Mouse (Mus musculus) adrenal gland, adult (tissue): ENCODE data around the gene Pdzrn3.

Source experiments
- DNase-seq, 2 experiments: peaks; one replicate each; pipeline ENCODE4 v3.0.0; 2022 to 2023; ENCODE audit warnings: low spot score in 1 of 2; ENCODE audit not compliant: inconsistent age in 2 of 2

Pdzrn3 gene

GRCm38 (mm10) chr6:101213066-101213465 lies 164.6 kb downstream of the Pdzrn3 start:
- no peak for DNase-seq

DNA sequence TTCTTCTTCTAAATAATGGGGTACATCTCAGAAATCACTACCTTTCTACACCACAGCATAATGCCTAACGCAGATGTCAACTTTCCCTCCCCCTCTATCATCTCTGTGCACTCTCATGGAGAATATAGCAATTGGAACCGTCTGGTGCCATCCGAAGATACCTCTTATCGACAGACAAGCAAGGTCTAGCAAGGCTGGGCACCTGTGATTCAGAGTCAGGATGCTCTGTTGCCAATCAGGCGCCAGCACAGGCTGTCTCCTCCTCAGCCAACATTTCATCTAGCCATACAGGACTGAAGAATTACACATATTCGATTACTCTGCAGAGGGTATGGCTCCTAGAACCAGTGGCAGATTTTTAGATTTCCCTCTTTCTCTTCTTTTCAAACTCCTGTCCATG lies 165.6 kb downstream of the Pdzrn3 start:
- DNase-seq: no peak

DNA sequence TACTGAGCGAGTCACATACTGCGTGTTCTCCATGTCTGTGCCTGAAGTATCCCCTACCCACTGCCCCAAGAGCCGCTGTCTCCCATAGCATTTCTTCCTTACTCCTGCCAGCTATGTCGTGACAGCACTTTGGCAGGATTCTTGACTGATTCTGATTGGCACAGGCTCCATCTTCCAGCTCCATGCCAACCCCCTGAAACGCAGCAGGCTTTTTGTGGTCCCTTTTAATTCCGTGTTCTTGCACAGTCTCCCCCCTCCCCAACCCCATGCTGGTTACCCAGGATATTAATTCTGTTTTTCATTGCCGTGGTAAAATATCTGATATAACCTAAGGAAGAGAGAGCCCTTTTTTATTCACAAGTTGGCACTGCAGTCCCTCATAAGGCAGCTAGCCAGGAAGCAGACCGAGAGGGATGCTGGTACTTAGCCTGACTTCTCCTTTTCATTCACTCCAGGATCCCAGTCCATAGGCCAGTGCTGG lies 166.3 kb downstream of the Pdzrn3 start:
- DNase-seq: no peak

GRCm38 (mm10) chr6:101198943-101199298 lies 178.8 kb downstream of the Pdzrn3 start:
- no peak for DNase-seq

DNA sequence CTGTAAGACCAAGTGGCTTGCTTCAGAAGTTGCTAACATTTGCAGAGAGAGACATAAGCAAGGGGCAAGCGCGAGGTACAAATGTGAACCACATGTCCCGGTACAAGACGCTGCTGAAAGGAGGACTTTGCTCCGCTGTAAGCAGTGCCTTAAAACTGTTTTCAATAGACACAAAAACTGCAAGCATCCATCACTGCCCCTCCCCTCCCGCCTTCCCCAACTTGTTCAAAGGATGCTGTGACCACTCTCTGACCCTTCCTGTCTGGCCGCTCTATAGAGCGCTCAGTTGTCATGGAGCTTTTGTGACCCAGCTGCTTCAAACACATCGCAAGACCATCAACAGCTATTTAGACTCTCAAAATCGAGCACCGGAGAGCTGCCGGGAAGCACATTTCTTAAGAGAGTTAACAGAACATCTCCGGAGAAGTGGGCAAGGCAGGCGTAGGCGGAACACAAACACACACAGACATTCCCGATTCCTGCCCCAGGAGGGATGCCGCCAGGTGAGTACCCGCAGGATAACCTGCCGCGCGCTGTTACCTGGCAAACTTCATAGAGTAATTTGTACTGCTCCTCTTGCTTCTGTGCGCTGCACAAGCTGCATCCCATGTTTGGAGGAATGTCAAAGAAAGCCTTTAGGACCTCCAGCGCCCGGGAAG lies 179.3 kb downstream of the Pdzrn3 start:
- no peak for DNase-seq

DNA sequence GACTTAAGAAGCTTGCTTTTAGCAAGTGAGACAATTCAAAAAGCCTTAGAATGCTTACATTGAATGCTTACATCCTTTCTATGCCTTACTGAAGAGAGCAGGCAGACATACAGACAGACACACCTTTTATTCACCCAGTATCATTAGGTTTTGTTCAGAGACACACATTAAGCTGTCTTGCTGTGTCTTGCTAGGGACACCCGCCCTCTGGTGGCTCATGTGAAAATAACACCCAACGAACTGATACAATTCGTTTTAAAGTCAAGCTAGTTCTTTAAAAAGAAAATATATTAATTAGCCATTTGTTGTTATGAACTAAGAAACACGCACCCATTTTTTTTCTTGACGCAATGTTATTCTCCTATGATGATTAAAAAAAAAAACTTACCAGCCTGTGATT lies 180.1 kb downstream of the Pdzrn3 start:
- DNase-seq: peak; percentile 64 to 89

GRCm38 (mm10) chr6:101195891-101196290 lies 181.8 kb downstream of the Pdzrn3 start:
- no peak for DNase-seq

DNA sequence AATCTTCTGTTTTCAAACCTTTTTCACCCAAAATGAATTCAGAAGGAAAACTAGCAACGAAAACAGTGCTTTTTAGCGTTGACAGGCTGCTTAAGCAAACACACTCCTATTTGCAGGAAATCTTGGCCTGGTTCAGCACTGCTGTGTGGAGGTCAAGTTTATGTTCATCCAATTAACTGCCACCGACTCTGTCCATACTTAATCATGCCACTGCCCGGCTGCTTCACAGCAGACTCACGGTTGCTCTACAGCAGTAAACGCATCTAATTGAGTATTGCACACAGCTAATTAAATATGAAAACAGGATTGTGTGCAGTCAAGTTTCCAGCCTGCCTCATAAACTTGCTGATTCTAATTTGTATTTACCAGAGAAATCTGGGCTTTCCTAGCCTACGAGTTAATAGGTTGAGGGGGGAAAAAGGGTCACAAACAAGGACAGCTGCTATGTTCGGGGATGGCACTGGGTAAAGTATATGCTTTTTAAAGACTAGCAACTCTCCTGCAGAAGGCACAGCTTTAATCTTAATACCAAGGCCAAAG lies 183.2 kb downstream of the Pdzrn3 start:
- no peak for DNase-seq

- no peak for DNase-seq
Measured at GRCm38 (mm10) chr6:101191576-101191975, 186.1 kb downstream of the Pdzrn3 start.

- no peak for DNase-seq
Measured at GRCm38 (mm10) chr6:101187322-101187721, 190.4 kb downstream of the Pdzrn3 start.

DNA sequence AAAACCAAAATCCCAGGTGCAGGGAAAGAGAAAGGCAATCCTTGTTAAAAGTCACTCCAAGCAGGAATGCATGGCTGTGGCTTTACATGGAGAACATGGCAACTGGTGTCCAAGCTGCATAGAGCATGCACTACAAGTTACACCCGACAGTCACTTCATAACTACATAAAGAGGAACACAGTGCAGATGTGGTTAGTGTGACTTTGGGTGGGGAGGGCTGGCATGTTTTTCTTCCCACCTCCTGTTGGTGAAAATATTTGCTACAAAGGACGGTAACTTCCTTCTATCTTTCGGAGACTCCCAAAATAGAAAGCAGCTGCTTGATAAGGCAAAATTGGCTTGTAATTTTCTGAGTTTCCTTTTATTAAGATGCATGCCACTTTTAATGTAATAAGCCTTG lies 190.8 kb downstream of the Pdzrn3 start:
- no peak for DNase-seq

- no peak for DNase-seq
Measured at GRCm38 (mm10) chr6:101184103-101184785, 193.5 kb downstream of the Pdzrn3 start.

DNA sequence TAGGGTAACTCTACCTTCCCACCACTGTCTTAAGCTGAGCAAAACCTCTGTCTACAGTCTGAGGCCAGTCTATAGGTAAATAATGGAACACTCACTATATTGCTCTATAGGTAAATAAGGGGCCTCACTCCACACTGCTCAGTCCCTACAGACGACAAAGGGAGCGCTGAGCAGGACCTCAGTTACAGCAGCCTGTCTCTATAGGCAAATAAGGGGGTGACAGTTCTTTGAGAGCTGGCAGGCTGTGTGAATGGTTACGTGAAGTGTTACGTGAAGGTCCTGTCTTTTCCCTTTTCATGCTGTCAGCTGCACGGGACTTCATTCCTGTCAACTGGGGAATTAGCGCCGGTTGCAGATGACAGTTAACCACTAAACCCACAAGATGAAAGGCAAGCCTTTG lies 207.0 kb downstream of the Pdzrn3 start:
- no peak for DNase-seq

GRCm38 (mm10) chr6:101153511-101153921 lies 224.2 kb downstream of the Pdzrn3 start:
- no peak for DNase-seq

- no peak for DNase-seq
Measured at GRCm38 (mm10) chr6:101135368-101135767, 242.3 kb downstream of the Pdzrn3 start.

DNA sequence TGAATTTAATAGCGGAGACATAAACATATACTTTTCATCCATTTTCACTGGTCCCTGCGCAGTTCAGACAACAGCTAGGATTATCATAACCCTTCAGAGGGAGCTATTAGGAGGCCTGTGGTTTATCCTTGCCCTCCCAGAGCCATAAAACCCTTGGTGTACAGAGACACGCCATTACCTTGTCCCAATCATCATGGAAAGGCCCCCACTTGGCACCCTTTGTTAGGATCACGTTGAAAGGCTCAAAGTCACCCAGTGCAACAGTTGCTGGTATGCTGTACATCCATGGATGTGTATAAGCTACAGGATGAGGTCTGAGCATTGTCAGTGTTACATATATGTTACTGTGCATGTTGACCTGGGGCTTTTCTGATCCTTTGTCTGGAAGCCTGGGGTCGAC lies 252.3 kb downstream of the Pdzrn3 start:
- DNase-seq: peak in 1 of 2 experiments; percentile 34

GRCm38 (mm10) chr6:101108951-101109350 lies 268.7 kb downstream of the Pdzrn3 start:
- no peak for DNase-seq

- DNase-seq: no peak
Measured at GRCm38 (mm10) chr6:101103506-101103905, 274.2 kb downstream of the Pdzrn3 start.

- DNase-seq: no peak
Measured at GRCm38 (mm10) chr6:101101709-101102654, 275.7 kb downstream of the Pdzrn3 start.
